In the genomic region with DNA sequence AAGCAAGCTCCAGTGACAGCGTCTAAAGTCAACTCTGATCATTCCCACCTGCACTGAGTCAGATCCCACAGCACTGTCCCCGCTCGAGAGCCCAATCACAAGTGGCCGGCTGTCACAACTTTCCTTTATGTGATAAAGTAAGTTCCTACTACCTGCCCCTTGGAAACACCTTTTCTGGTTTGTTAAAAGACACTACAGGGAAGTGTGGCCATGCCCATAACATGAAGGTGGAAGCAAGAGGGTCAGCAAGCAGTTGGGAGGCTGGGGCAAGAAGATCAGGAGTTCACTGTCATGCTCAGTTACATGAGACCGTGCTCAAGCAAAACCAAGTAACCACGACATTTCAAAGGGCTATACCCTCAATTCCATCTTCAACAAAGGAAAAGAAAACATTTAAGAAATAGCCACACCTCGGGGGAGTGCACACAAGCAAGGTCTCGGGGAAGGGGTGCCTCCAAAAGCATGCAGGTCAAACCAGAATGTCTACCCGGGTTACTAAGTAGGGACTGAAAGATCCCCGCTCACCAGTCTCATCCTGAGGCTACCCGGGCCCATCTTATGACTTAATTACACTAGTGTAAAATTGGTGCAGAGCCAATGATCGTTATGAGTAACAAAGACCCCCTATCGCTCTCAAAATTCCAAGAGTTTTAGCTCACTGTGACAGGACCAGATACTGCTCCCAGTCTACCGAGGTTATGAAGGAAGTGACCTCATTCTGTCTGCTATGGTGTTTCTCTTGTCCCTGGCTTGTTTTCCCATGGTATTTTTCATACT, we compare ENCODE assay signal across 21 mouse cellular contexts. TPM values are rescaled to one million over a fixed set of nuclear protein-coding genes. Genes with fewer than 3 reads are reported as not detected.
A peak's percentile ranks its signal among the peaks of the same experiment; 100 is the strongest.
DNase-seq lines count a peak whose midpoint lies in the region; ATAC-seq and TF ChIP-seq lines count a peak whose summit lies in the region.
"Had no signal": no experiment of that assay in that cellular context is flagged by ENCODE, and none has a peak within 500 bp of the region (broad histone marks: within the 10 kb centered on the region; RNA-seq: fewer than 3 reads in every experiment).

No protein-coding gene starts in this region.

- H3K27ac ChIP-seq in heart, embryonic 11.5 days (ENCODE audit: low read depth, low read length) = no peak overlapping the region
- no peak overlapping the region for H3K27ac ChIP-seq in hindbrain, embryonic 13.5 days
- H3K27ac ChIP-seq in hindbrain, embryonic 10.5 days = no peak overlapping the region; the same call in 1 of the 2 replicates
- H3K27ac ChIP-seq in lung, embryonic 14.5 days (ENCODE audit: low read depth) = no peak overlapping the region
- H3K27ac ChIP-seq: liver, embryonic 13.5 days; lung, embryonic 15.5 days; macrophage; midbrain, embryonic 10.5 days; neural tube, embryonic 12.5 days had no signal

- H3K4me2 ChIP-seq in heart, embryonic 11.5 days = peak overlapping the region; percentile 43
- peak overlapping the region; percentile 2; the same call in 1 of the 2 replicates for H3K4me2 ChIP-seq in hindbrain, embryonic 13.5 days
- H3K4me2 ChIP-seq in lung, embryonic 14.5 days = peak overlapping the region; percentile 20; the same call in 1 of the 2 replicates

- H3K4me1 ChIP-seq in heart, embryonic 11.5 days (ENCODE audit: control insufficient read depth, insufficient read depth, low read length) = peaks cover 57% of the 10 kb centered on the region
- peaks cover 55% of the 10 kb centered on the region for H3K4me1 ChIP-seq in hindbrain, embryonic 13.5 days (replicated peaks)
- peaks cover 54% of the 10 kb centered on the region for H3K4me1 ChIP-seq in hindbrain, embryonic 10.5 days (replicated peaks)
- peaks cover 30% of the 10 kb centered on the region for H3K4me1 ChIP-seq in lung, embryonic 14.5 days (ENCODE audit: insufficient read depth)

- 62% methylated on average over 14 of the region's 14 CpGs for WGBS in heart, embryonic 11.5 days (ENCODE audit: insufficient replicate concordance)
- 83% methylated on average over 14 of the region's 14 CpGs for WGBS in hindbrain, embryonic 13.5 days
- WGBS in hindbrain, embryonic 10.5 days = 87% methylated on average over 14 of the region's 14 CpGs
- WGBS in lung, embryonic 14.5 days = 66% methylated on average over 14 of the region's 14 CpGs

- no peak for DNase-seq in heart, postnatal 4 days
- no peak for DNase-seq in hindbrain, embryonic 10.5 days (ENCODE audit: low spot score)
- DNase-seq in lung, embryonic 14.5 days = no peak
- DNase-seq in lung, postnatal 4 days = no peak
- no peak for DNase-seq in gastrocnemius, postnatal 4 days (ENCODE audit: low spot score in 2 of 2)
- DNase-seq: adrenal gland, postnatal 25 days; cerebellum, adult 11-12 months; cerebellum, postnatal 25 days; embryo, embryonic 11 days; forebrain, postnatal 0 days; kidney, adult 9 months; liver, embryonic 13.5 days; right cerebral cortex, postnatal 25 days; thymus, postnatal 36 days had no signal

- 0 out of 2 replicates have a peak overlapping the region, but pooled peaks have one; percentile 16 for H3K9ac ChIP-seq in heart, embryonic 11.5 days (ENCODE audit: low read depth, low read length)
- H3K9ac ChIP-seq in hindbrain, embryonic 13.5 days = no peak overlapping the region
- H3K9ac ChIP-seq in lung, embryonic 14.5 days = no peak overlapping the region
- H3K9ac ChIP-seq: forebrain, postnatal 0 days; liver, embryonic 13.5 days; lung, embryonic 15.5 days had no signal

- no peaks in the 10 kb centered on the region for H3K27me3 ChIP-seq in heart, embryonic 11.5 days (ENCODE audit: control insufficient read depth, insufficient read depth, low read length)
- H3K27me3 ChIP-seq in hindbrain, embryonic 13.5 days = no peaks in the 10 kb centered on the region
- no peaks in the 10 kb centered on the region for H3K27me3 ChIP-seq in hindbrain, embryonic 10.5 days (ENCODE audit: insufficient read depth, poor library complexity, severe bottlenecking)
- H3K27me3 ChIP-seq in lung, embryonic 14.5 days (ENCODE audit: insufficient read depth, low read length) = no peaks in the 10 kb centered on the region
- H3K27me3 ChIP-seq: CH12.LX; liver, embryonic 13.5 days; lung, embryonic 15.5 days; neural tube, embryonic 12.5 days had no signal

- H3K36me3 ChIP-seq in heart, embryonic 11.5 days (ENCODE audit: control insufficient read depth, insufficient read depth, low read length) = no peaks in the 10 kb centered on the region
- no peaks in the 10 kb centered on the region for H3K36me3 ChIP-seq in hindbrain, embryonic 13.5 days
- H3K36me3 ChIP-seq in hindbrain, embryonic 10.5 days = peaks cover 22% of the 10 kb centered on the region
- peaks cover 4% of the 10 kb centered on the region; the same call in 1 of the 2 replicates for H3K36me3 ChIP-seq in lung, embryonic 14.5 days (ENCODE audit: insufficient read depth)
- H3K36me3 ChIP-seq: liver, embryonic 13.5 days; lung, embryonic 15.5 days; neural tube, embryonic 12.5 days had no signal

- TF ChIP-seq CTCF in lung, embryonic 14.5 days (IDR thresholded peaks at IDR 0.05; ENCODE audit: low read depth) = no peak

- ATAC-seq in heart, embryonic 11.5 days (replicated peaks; ENCODE audit: insufficient number of reproducible peaks, low FRiP score, low TSS enrichment) = no peak
- ATAC-seq in hindbrain, embryonic 13.5 days (ENCODE audit: low FRiP score) = no peak
- no peak for ATAC-seq in lung, embryonic 14.5 days (ENCODE audit: insufficient read depth)
- ATAC-seq: forebrain, postnatal 0 days had no signal

- H3K4me3 ChIP-seq in heart, embryonic 11.5 days (ENCODE audit: low read depth, low read length) = 0 out of 2 replicates have a peak overlapping the region, but pooled peaks have one; percentile 5
- H3K4me3 ChIP-seq in hindbrain, embryonic 13.5 days = no peak overlapping the region
- H3K4me3 ChIP-seq in hindbrain, embryonic 10.5 days = no peak overlapping the region
- no peak overlapping the region for H3K4me3 ChIP-seq in lung, embryonic 14.5 days (ENCODE audit: low read depth, low read length)
- H3K4me3 ChIP-seq: liver, embryonic 13.5 days; neural tube, embryonic 12.5 days had no signal

- no peaks in the 10 kb centered on the region for H3K9me3 ChIP-seq in heart, embryonic 11.5 days (replicated peaks; ENCODE audit: control insufficient read depth, low read length)
- no peaks in the 10 kb centered on the region for H3K9me3 ChIP-seq in hindbrain, embryonic 13.5 days
- H3K9me3 ChIP-seq in hindbrain, embryonic 10.5 days = no peaks in the 10 kb centered on the region
- no peaks in the 10 kb centered on the region for H3K9me3 ChIP-seq in lung, embryonic 14.5 days (ENCODE audit: low read depth, low read length)
- H3K9me3 ChIP-seq: liver, embryonic 13.5 days; lung, embryonic 15.5 days; midbrain, embryonic 10.5 days; neural tube, embryonic 12.5 days had no signal

RNA-seq across cellular contexts. Expression of a gene that starts 3.6 kb away (rescaled TPM):
- 27.1 and 27.9 TPM in 2 replicates for polyA plus RNA-seq in heart, embryonic 11.5 days (2014; fragmentation: Nextera tagmentation; extraction: Ambion mirVana)
- 10 to 100 TPM; 41.4 to 42.0 TPM for total RNA-seq in heart, postnatal 4 days (2021)
- 28.6 and 30.2 TPM in 2 replicates for polyA plus RNA-seq in hindbrain, embryonic 13.5 days (2015; fragmentation: Nextera tagmentation; extraction: Ambion mirVana)
- polyA plus RNA-seq in hindbrain, embryonic 10.5 days (2016; fragmentation: Nextera tagmentation; extraction: Ambion mirVana) = 34.7 and 38.3 TPM in 2 replicates
- 38.6 and 46.3 TPM in 2 replicates for polyA plus RNA-seq in lung, embryonic 14.5 days (2014; fragmentation: Nextera tagmentation; extraction: Ambion mirVana)
- 10 to 100 TPM; 49.7 to 51.5 TPM for total RNA-seq in gastrocnemius, postnatal 4 days (2021)
